Mouse (Mus musculus) adrenal gland (tissue): Measurements from ENCODE around the gene Slc1a1.

ENCODE experiments used
- intact Hi-C: fragments of 180-260 bp; cut with DNase I; formaldehyde crosslinking; loops from one replicate; pipeline ENCODE4 v1.15.1; 2025

The Slc1a1 gene

GRCm38 (mm10) chr19:28914598-28914997, 79.7 kb downstream of the Slc1a1 start:
- intact Hi-C loops: no loop called here

- intact Hi-C loops: no loop called here
Measured at GRCm38 (mm10) chr19:28915602-28916250, 80.9 kb downstream of the Slc1a1 start.

- intact Hi-C loops: no loop called here
Measured at GRCm38 (mm10) chr19:28916492-28916891, 81.6 kb downstream of the Slc1a1 start.

- intact Hi-C loops: no loop called here
Measured at GRCm38 (mm10) chr19:28917839-28918238, 83.0 kb downstream of the Slc1a1 start.

GRCm38 (mm10) chr19:28926366-28926765, 91.5 kb downstream of the Slc1a1 start:
- intact Hi-C loops: no loop called here

GRCm38 (mm10) chr19:28927396-28927795, 92.5 kb downstream of the Slc1a1 start:
- intact Hi-C loops: no loop called here

GRCm38 (mm10) chr19:28929034-28929433, 94.2 kb downstream of the Slc1a1 start:
- intact Hi-C loops: no loop called here

GRCm38 (mm10) chr19:28934897-28935296, 100.0 kb downstream of the Slc1a1 start:
- intact Hi-C loops: no loop called here

GRCm38 (mm10) chr19:28940135-28940874, 105.5 kb downstream of the Slc1a1 start:
- intact Hi-C loops: no loop called here

- intact Hi-C loops: no loop called here
Measured at GRCm38 (mm10) chr19:28941271-28941670, 106.4 kb downstream of the Slc1a1 start.

- intact Hi-C loops: no loop called here
Measured at GRCm38 (mm10) chr19:28946782-28947181, 111.9 kb downstream of the Slc1a1 start.

- intact Hi-C loops: no loop called here
Measured at GRCm38 (mm10) chr19:28947311-28947710, 112.5 kb downstream of the Slc1a1 start.

- intact Hi-C loops: no loop called here
Measured at GRCm38 (mm10) chr19:28951251-28951650, 116.4 kb downstream of the Slc1a1 start.

- intact Hi-C loops: loop anchor here (10.0 kb wide), 2 partner anchors 188 to 292 kb away; partner anchors contain the start of gene Jak2
Measured at GRCm38 (mm10) chr19:28963113-28963512, 128.3 kb downstream of the Slc1a1 start.

GRCm38 (mm10) chr19:28963513-28963841, 128.6 kb downstream of the Slc1a1 start:
- intact Hi-C loops: loop anchor here (10.0 kb wide), 2 partner anchors 189 to 291 kb away; partner anchors contain the start of gene Jak2
